Mouse (Mus musculus) c-Kit-positive CD71-positive TER-119-negative erythroid progenitor cells, embryonic 14.5 days (primary cell): ENCODE results near the gene Tspan12.
"Not testable (repeated sequence)": the region's sequence is repeated elsewhere in the genome, so short reads cannot be mapped to it uniquely, and the experiment has no call there.

Source experiments
- DNase-seq: peaks from one replicate; pipeline ENCODE4 v3.0.0-alpha.2; 2013; ENCODE audit warnings: low read depth

Gene Tspan12

DNA sequence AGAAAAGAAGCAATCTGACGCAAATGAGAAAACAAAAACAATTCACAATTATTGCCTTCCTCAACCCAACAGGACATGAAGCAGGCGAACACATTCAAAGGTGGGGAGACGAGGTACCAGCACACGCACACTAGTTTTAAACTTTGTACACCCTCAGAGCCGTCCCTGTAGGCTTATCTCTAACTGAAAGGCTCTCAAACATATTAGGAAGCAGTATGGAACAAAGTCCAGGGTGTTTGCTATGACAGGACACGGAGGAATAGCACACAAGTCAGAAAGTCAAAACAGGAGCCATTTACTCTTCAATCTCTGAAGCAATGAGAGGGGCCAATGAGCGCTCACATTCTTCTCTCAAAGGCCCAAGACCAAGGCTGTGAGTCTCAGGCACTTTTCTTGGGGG lies 24.3 kb downstream of the Tspan12 start:
- DNase-seq, result no peak

DNA sequence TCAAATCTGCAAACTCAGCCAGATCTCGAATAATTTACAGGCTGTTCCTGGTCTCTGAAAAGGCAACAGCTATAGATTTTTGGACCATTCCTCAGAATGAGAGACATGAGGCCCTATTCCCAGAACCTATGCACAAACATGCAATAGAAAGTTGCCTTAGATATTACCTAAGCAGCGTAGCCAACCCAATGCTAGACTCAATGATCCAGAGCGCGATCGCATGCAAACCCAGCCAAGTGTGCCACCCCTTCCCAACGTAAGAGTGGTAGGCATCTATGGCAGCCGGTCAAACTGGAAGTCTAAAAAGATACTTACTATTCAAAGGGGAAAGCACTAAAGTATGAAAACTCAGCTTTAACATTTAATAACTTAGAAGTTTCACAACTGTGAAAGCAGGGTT lies 28.6 kb downstream of the Tspan12 start:
- DNase-seq, result no peak

DNA sequence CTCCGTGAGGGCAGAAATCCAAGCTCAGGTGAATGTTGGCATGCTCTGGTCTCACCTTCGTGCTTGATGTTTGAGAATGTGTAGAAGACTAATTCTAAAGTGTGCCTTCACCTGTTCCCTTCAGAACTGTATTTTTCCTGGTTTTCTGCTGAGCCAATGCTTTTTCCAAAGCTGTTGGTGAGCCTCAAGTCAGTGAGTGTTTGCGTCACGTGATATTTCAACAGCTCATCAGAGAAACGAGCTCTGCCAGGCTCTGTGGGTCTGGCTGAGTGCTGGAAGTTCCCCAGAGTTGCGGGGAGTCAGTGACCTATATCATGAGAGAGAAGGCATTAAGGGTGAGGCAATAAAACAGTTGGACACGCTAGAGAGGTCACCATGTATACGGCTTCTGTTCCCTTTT lies 29.0 kb downstream of the Tspan12 start:
- no peak for DNase-seq

DNA sequence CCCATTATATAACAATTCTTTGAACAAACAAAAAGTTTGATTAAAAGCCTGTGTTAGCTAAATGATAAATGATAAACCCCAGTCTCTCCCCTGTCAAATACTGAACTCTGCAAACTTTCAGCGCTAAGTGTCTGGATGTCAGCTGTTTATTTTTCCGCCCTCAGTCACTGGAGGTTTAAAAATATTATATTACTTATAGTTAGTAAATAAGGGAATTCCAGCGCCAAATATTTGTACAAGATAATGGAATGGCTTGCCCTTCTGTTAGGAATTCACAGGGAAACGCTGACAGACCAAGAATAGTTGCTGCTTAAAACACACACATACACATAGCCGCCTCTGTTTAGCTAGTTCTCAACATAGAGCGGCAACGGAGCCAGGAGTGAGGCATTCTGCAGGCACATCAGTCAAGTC lies 29.6 kb downstream of the Tspan12 start:
- no peak for DNase-seq

DNA sequence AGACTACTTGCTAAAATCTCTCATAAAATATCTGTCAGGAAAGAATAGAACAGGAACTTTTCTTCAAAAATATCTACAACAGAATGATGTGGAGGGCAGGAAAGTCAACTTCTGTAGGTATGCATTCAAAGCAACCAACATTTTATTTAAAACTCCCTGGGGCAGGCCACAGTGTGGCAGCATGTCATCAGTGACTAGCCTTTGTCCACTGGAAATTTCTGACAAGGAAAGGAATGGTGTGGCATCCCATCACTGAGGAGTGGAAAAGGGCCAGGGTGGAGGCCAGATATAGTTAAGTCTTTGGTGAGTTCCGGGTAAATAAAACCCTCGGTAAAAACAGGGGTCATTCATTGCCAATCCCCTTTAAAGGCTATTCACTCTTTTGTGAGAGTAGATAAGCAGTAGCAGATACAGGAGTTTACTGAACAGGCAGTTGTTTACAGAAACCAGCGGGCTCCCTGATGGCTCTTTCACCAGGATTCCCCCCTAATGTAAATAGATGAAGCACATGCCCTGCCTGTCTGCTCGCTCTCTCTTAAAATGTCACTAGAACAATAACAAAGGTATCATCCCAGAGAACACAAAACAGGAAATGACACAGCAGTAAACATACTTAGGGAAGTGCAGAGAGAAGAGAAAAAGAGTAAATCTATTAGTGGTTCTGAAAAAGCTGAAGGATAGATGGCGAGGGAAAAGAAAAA lies 34.1 kb downstream of the Tspan12 start:
- DNase-seq, result no peak

DNA sequence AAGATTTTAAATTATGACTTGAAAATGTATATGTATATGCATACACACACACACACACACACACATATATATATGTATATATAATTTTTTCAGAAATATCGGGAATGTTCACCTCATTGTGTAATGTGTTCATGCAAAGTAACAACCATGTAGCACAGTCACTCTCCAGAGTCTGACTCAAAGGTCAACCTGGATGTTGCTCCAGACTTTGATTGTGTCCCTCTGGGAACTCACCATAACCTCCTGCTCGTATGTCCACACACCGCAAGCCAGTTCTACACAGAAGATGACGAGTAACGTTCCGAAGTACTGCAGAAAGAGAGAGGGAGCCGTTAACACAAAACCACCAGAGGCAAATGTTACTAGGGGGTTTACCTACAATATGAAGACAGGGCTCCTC lies 46.3 kb downstream of the Tspan12 start:
- DNase-seq, result no peak

DNA sequence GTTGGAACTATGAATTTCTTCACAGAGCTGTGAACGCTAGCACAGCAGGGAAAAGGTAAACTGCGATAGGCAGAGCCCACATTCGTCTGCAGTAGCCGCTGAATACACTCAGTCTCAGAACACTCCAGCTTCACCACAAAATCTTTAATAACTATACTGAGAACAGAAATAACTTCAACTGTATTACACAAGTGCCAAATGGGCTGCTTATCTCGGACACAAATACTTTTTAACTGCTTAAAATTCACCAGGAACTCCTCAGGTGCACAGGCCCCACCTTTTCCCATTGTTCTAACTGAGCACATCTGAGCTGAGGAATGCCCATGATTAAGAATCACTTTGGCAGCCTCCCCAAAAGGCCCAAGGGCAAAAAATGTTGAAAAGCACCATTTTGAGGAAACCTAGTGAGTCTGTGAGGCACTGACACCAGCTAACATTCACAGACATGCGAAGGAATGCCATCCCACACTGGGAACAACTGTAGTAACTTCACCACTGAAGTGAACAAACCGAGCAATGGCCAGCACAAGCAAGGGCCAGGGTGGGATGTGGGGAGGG lies 47.2 kb downstream of the Tspan12 start:
- DNase-seq, result no peak

DNA sequence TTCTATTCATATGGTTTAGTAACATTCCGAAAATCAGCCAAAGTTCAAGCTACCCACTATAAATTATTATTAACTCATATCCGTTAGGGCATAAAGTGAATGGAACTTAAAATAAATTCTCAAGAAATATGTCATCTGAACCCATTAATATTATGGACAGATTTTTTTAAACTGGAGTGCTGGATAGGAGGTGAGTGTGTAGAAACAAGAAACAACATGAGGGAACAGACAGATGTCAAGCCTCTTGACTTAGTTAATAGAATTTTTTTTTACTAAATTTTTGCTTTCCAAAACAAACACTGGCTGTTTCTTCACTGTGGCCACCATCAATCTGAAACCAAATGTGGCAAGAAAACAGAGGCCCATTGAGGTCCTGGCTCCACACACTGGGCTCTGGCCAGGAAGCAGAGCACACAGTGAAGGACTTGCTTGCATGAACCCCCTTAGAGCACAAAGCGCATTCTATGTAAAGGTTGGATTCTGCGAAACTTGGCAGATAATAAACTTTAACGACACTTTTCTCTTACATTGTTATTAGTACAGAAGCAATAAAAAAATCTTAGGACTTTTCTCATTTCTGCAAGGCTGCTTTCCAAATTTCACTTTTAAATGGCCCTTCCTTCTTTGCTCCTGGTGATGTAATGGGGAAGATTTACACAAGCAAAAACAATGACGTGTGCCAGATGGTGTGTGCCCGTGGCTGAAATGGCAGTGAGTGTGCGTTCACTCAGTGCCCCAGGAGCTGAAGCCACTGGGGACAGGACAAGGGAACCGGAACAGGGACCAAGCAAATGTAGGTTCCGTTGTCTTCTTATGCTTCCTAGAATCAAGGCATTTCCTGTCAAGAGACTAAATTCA lies 48.6 kb downstream of the Tspan12 start:
- DNase-seq, result no peak

DNA sequence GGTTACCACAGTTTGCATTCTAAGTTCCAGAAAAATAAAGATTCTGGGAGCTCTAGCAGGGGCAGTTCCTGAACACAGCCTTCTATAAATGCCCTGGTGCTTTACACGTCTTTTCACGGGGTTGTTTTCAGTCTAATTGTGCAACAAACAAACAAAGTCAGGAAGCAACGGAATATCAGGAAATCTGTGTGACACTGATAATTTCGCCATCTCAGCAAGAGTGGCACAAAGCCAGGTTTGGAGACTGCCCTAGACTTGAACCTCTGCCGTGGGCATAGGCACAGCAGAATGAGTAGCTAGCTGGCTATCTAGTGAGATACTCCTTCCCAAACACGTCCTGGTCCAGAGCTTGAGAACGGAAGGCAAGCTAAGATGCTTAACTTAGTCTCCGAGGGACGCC lies 53.7 kb downstream of the Tspan12 start:
- no peak for DNase-seq

DNA sequence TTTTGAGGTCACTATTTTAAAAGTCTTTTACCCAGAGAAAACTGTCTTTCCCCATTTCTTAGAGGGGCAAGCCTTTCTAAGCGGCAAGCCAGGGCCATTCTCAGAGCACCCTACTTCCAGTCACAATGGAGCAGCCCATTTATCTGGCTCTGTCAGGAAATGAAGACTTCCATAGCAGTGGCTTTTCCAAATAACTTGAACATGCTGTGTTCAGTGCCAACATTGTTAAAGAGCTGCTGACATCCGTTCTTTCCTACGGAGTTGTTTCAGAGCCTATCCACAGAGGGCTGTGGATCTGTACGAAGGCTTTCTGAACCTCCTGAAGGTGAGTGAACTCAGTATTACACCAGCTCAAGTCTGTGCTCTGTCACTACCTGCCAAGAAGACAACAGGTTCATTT lies 55.2 kb downstream of the Tspan12 start:
- no peak for DNase-seq

DNA sequence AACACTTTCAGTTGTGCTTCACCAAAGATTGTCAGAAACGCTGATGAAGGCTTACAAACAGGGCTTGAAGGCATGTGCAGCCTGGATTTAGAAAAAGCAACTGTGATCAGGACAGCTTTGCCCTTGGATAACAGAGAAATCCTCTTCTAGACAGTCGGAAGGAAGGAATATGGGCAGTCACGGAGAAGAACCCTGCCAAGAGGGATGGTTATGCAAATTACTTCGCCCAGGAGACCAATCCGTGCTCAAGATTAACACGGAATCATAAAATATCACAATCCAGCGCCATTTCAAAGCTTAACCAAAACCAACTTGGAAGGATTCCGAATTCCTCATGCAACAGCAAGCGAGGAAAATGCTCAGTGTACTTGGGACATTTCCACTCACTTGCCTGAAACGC lies 55.9 kb downstream of the Tspan12 start:
- DNase-seq, result no peak

DNA sequence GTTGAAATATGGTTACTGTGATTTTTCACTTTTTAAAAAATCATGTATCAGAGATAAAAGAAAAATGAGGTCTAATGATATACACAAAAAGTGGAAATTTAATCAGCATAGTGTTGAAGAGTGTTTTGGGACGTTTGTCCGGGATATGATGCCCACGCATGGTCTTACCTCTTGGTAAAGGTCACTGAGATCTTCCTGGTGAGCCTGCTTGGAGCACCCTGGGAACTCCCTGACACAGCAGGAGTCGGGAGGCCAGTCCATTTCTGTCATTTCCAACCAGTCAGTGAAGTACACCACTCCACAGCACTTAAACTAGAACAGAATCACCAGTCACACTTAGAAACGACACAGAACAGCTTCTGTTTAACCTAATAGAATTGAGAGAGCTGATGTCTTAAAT lies 56.9 kb downstream of the Tspan12 start:
- DNase-seq, result no peak

DNA sequence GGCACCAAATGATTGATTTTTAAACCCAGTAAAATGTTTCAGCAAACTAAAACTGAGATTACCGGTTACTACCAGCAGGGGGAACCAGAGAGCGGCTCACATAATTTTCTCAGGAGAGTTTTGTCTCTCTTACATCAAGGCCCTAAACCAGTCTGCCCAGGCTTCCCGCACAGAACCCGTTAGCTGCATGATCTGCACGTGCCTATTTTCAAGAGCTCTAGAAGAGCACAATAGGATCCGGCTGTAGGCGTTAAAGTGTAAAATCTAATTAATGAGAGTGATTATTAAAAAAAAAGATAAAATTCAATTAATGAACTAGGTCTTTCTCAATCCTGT lies 57.3 kb downstream of the Tspan12 start:
- DNase-seq, result peak; percentile 47

DNA sequence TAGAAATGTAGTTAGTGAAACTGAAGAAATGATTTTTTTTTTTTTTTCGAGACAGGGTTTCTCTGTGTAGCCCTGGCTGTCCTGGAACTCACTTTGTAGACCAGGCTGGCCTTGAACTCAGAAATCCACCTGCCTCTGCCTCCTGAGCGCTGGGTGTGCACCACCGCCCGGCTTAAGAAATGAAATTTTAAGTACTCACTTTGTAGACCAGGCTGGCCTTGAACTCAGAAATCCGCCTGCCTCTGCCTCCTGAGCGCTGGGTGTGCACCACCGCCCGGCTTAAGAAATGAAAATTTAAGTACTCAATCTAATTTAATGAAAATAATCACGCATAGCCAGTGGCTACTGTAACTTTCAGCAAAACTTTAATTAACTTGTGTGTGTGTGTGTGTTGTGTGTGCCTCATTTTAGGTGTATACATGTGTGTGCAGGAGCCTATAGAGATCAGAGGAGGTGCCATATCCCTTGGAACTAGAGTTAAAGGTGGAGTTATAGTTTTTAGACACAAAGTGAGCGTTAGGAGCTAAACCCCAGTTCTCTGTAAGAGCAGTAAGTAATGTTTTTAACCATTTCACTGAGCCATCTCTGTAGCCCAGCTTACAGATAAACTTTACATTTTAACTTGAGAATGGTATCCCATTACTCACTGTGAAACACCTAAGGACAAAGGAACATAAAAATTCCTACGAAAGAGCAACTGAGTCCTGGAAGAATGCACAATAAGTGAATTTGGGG lies 57.8 kb downstream of the Tspan12 start:
- DNase-seq, result no peak

DNA sequence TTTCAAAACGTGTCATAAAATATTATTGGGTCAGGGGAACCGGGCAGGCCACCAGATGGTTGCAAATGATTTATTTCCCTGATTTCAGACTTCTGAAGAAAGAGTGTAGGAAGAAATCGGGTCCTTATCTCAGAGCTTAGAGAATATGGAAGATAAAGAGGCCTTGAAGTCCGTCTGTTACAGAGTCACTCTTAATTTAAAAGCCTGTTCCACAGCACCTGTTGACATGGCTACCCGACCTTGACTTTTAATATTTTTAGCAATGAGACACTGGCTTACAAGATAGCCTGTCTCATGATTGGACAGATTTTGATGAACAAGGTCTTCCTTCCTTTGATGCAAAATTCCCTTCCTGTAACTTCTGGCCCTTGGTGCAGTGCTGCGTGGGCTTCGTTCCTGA lies 61.0 kb downstream of the Tspan12 start:
- no peak for DNase-seq

DNA sequence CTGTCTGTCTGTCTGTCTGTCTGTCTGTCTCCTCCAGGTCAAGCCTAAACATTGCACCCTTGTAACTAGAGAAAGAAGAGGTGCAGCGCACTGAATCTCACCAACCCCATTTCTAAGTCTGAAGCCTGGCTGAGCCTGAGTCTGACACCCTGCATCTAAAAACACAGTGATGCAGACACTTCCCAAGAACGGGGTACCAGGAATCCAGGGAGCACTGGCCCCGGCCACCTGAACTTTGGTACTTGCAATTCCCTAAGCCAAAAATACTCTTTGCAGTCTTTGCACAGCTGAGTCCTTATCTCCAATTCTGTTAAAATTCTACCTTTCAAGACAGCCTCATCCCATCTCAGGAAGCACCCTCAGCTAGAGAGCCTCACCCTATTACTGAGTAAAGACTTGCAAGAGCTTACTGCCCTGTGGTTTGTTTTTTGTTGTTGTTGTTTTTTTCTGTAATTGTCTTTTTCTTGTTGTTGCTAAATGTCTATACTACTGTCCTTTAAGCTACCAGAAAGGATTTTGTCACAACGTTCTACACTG lies 61.7 kb downstream of the Tspan12 start:
- DNase-seq, result no peak

DNA sequence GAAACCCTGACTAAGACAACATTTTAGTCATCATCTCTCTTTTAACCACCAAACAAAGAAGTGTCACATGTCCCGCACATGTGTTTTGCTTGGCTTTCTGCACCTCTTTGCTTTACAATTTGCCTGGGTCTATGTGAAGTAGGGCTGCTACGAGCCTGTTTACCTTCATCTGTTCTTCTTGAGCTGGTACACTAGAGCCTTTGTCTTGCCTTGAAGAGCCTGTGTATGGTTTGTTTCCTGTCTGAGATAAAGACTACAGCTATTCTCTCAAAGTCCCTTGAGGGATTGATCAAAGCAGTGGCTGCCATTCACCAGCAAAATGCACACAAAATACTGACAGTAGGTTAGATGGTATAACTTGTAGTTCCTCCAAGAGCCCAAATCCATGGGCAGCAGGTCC lies 62.3 kb downstream of the Tspan12 start:
- DNase-seq, result no peak

DNA sequence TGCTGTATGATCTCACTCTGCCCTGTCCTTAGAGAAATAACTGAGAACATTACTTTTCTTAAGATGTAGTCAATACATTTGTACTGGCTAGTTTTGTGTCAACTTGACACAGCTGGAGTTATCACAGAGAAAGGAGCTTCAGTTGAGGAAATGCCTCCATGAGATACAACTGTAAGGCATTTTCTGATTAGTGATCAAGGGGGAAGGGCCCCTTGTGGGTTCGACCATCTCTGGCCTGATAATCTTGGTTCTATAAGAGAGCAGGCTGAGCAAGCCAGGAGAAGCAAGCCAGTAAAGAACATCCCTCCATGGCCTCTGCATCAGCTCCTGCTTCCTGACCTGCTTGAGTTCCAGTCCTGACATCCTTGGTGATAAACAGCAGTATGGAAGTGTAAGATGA lies 62.7 kb downstream of the Tspan12 start:
- not testable (repeated sequence) for DNase-seq

DNA sequence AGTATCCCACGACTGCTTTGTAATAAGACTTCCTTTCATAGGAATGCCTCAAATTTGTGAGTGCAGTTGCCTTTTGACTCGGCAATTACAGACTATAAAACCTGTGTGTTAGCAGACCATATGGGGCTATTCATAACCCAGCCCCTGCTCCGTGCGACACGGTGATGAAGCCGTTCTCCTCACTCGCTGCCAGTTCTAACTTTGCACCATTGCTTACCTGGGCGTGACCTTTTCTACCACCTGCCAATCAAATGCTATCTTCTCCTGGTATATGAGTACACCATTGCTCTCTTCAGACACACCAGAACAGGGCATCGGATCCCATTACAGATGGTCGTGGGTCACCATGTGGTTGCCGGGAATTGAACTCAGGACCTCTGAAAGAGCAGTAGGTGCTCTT lies 64.6 kb downstream of the Tspan12 start:
- DNase-seq, result no peak

DNA sequence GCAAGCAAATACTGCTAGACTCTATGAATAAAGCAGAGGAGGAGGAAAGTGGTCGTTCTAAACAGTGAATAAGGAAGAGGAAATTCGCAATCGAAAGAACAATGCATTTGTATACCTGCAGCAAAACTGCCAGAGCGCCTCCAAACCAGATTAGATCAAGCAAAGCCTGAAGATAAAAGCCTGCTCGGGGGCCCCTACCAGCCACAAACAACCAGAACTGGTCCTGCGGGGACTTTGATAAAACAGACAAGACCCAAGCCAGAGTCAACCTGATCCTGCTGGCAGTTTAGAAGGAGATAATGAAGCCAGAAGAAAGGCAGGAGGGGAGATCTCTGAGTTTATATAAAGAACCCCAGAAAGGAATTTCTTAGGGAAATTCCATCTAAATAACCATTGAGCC lies 65.0 kb downstream of the Tspan12 start:
- DNase-seq, result peak; percentile 40

DNA sequence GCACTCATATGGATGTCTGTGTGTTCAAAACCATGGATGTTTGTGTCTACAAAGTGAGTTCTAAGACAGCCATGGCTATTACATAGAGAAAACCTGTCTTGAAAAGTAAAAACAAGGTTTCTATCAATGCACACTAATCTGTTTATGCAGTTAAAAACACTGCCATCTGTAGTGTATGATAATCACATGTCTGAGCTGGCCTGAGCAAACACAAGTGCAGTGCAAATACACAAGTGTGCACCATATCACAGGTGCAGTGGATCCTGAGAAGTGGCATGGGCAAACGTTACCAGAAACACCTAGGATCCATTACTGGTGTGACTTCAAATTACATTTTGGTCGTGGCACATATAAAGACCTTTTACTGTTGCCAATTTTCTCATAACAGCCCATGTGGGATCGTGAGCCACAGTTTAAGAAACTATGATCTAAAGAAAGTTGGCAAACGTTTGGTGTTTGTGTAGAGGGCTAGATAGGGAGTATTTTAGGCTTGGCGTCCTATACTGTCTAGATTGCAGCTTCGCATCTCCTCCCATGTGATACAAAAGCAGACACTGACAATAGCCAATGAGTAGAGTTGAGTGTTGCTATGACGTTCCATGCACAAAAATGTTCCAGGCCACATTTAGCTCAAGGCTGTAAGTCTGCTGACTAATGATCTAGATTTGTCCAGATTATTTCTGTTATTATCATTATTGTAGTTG lies 78.0 kb downstream of the Tspan12 start:
- no peak for DNase-seq

DNA sequence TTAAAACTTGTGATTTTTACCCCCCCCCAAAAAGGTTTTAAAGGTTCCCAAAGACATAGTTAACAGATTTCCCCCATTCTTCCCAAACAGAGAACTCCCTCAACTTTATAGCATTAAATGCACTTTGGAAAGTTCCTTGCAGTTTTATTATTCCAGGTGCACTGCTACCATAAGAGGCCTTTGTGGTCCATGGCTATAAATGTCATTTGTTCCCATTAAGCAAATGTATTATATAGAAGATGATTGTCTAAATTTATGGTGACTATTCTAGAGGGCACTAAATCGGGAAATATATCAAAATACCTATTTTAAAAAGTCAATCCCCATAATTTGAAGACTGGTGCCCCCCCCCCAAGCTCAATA lies 82.9 kb downstream of the Tspan12 start:
- no peak for DNase-seq
